Mouse (Mus musculus) lung, postnatal 36 days (tissue): Measurements from ENCODE around the gene Ccdc66.

ENCODE experiments used
- DNase-seq: peaks from one replicate; pipeline ENCODE4 v3.0.0; 2022; ENCODE audit warnings: mixed read lengths

Gene Ccdc66

DNA sequence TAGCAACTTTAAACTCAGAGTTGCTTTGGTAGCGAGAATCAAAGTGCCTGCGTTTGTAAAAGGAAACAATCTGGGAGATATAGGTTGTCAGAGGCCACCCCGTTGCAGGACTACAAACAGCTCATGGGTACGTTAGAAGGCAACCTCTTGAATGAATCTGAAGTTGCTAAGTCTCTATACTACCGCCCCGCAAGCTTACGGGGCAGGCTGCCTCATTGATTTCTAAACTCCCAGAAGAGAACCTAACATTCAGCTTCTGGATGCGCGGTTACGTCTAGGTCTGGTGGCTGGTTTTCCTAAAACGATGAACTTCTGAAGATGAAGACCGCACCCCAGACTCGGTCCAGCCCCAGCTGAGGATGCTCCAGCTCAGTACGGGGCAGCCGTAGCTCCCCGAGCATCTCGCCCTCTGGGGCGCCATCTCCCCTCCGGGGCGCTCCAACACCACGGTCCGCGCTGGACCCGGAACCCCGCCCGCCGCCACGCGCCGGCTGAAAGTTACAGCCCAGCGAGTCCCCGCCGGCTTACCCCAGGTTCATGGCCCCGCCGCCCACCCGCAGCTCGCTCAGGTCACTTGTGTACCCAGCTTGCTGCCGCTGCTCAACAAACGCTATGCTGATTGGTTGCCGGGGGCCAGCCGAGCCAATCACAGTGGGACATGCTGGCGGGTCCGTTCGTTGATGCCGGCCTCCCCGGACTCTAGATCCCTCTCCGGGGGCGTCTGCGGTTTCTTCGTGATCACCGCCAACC, at the start of gene Ccdc66:
Gene Ccdc66, minus strand, starts transcription at position 567 of the 750 bp plus-strand sequence.
- DNase-seq: peak; percentile 99

DNA sequence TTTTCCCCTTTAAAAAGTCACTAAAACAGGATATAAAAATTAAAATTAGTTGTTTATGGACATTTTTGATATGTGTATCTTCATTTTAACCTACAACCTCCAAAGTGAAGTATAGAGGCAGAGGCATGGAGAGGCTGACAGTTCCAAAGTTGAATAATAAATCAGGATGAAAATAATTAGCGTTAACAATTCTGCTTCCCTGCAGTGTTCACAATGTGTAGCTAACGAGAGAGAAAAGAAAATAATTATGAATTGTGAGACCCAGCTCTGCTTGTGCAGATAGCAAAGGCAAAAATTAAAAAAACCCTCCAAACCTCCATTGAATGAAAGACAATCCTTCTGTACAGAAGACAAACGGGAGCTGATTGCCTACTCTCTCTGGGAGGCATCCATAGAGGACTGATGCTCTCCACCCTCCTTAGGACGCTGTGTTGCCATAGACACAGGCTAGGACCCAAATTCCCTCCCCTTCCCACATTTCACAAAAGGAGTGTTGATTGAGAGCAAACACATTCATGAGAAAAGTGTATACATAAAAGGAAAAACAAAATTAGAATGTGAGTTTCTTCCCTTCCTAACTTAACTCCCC, 35.7 kb upstream of the Ccdc66 start:
- no peak for DNase-seq

DNA sequence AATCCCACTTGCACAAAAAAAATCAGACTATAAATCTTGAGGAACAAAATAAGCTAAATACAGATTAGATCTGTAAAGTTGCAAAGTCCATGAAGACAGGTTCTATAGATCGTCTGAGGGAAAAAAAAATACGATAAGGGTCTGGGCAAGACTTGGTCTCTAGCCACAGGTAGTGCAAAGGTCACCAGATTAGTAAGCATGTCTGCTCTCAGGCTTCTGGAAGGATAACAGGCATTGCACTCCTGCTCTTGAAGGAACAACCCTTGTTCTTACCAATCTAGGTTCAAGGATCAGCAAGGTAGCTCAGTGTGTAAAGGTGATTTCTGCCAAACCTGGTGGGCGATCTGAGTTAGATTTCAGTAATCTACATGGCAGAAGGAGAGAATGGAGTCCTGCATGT, 28.2 kb upstream of the Ccdc66 start:
- no peak for DNase-seq

DNA sequence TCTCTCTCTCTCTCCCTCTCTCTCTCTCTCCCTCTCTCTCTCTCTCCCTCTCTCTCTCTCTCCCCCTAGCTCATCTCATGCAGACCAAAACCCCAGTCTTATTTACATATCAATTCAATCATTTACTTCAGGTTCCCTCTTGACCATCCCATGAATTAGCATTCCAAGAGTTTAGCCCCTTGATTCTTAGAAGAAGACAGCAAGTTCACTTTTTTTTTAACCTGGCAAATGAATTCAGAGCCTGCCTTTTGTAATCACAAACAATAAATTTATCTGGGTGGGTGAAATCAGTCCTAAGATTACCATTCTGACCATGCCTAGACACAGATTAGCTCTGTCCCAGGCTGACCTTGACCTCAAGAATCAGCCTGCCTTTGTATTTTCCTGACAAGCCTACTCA, 16.3 kb upstream of the Ccdc66 start:
- no peak for DNase-seq

DNA sequence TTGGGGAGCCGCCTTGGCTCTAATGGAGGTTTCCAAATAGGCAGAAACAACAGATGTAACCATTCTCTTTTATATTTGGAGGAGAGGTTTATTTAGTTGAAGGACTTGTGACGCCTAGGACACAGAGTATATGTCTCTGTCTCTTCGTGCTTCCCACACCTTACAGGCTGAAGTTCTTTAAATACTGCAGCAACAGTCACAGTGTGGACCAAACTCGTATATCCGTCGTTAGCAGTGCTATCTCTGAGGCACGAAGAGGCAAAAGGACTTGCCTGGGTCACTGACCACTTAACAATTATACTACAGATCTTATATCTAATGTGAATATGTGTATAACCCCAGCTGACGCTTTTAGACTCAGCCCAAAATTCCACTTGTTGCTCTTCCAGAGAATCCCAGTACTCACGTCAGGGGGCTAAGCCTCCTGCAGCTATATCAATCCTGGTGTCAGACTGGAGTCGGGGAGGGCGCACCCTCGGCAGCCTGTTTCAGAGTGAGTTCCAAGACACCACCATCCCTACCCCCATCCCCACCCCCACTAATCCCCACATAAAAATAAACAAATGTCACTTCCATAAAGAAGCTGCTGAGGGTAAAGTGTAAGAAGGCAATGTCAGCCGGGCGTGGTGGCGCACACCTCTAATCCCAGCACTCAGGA, 513 bp upstream of the Ccdc66 start:
- DNase-seq: no peak

DNA sequence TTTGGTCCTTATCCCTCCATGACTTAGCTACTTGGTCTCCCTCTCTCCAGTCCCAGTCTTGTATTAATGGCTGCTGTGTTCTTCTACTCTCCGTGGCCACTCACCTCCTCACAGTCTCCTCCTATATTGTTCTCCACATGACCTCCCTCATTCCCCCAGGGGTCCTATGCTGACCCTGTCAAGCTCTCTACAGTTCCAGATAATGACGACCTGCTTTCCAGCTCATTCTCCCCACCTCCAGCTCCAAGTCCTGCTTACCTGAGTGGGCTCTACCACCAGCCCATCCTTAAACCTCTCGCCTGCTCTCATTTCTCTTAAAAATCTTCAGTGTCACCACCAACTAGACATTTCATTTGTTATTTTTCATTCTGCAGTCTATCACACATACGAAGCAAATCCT, 7.2 kb downstream of the Ccdc66 start:
- DNase-seq: no peak

DNA sequence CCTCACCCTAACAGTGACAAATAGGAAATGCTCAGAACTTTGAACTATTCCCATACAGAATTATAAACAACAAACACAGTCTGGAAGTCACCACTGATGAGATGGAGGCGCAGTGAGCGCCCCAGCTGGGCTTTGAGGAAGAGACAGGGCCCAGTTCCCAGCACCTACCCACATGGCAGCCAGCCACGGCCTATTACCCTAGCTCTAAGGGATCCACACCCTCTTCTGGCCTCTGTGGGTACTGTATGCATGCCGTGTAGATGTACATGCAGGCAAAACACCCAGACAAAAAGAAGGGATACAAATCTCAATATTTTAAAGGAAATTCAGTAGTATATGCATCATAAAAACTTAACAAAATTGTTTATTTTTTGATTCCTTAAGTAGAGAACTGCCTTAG, 14.7 kb downstream of the Ccdc66 start:
- no peak for DNase-seq

DNA sequence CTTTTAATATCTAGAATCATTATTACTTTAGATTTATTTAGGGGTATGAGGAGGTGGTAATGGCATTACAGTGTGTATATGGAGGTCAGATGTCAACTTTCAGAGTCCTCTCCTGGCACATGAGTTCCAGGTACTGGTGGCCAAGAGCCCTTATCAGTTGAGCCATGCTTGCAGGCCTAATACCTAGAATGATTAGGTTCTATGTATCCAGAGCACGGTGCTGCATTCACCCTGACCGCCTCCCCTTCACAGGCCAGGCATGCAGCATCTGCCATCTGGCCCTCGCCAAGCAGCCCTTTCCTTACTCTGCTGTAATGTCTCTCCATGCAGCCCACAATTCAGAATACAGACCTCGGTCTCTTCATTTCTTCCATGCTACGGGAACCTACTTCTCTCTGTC, 16.9 kb downstream of the Ccdc66 start:
- no peak for DNase-seq

DNA sequence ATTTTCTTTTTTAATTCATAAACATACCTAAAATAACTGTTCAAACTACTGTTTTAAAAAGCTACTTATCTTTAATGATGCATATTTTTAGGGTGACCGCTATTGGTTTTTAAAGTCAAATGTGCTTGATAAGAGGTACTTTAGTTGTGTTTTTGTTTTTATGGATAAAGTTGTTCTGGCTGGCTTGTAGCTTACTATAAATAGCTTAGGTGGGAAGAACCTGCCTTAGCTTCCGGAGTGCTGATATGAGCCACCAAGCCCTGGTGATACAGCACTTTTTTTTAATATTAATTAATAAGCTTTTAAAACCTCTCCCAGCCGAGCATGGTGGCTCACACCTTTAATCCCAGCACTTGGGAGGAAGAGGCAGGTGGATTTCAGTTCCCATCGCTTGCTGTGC, 61.3 kb downstream of the Ccdc66 start:
- no peak for DNase-seq

DNA sequence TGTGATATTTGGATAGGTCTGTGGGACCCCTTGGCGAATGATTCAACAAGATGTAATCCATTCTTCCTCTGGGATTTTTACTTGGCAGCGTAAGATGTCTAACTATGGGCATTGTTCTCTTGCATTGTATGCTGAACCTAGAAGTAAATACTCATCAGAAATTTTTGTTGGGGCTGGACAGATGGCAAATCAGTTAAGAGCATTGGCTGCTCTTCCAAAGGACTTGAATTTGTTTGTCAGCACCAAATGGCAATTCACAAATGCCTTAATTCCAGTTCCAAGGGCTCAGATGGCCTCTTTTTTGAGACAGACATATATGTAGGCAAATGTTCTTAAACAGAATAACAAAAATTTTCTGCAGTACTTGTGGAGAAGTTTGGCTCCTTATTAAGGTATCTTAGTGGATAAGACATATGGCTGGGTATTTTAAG, 63.4 kb downstream of the Ccdc66 start:
- no peak for DNase-seq

DNA sequence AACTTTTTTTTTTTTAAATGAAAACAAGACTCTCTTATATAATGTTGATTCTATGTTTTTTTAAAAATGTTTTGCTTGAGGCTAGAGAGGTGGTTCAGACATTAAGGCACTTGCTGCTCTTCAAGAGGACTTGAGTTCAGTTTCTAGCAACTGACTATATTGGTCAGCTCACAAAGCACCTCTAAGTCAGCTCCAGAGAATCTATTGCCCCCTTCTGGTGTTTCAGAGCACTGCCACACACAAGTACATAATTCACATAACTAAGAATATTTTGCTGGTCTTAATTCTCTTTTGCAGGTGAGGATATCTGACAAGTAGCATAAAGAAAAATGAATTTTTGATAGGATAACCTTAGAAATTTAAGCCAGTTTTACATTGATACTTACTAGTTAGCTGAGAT, 67.3 kb downstream of the Ccdc66 start:
- peak; percentile 53 for DNase-seq

DNA sequence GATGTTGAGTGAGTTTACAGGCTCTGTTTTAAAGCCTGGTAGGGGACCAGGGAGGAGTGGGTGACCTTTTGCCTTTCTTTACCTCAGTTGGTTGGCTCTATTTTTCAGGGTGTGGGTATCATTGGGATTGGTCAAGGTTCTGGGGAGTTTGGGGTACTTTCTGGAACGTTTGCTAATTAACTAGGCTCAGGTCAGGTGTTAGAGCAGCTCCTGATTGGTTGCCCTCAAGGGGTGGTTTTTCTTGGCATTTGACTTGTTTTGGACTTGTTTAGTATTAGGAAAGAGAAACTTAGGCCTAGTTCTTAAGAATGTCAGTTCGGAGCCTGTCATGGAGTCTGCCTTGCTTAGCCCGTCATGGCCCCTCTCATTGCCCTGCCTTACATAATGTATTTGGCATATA, 71.4 kb downstream of the Ccdc66 start:
- no peak for DNase-seq

DNA sequence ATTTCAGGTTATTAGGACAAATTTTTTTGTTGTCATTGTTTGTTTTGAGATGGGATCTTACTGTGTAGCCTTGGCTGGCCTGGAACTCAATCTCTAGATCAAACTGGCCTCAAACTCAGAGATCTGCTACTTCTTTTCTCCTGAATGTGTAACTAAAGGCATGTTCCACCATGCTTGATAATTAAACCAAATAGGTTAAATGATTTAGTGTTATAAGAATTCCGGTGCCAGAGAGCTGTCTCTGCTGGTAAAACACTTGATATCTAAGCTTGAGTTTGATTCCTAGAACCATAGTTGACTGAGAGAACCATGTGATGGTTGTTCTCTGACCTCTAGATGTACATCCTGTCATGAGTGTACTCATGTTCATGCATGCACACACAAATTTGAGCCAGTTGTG, 72.1 kb downstream of the Ccdc66 start:
- no peak for DNase-seq

DNA sequence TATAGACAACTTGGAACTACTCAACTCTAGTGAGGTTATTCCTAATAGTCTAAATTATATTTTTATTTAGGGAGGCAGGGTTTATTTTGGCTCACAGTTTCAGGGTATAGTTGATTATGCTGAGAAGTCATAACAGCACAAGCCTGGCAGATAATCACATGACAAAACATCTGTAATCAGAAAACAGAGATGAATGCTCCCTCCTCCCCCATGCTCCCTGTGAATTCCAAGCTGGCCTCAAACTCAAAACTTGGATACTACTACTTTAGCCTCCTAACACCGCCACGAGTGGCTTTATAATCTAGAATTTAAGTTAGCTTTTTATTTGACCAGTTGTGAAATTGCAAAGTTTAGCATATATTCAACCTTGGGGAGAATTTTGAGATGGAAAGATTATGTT, 76.2 kb downstream of the Ccdc66 start:
- DNase-seq: no peak
